Mouse (Mus musculus) cerebellum, adult 8-10 months (tissue): ENCODE data around the gene Calm2.
A peak's percentile ranks its signal among the peaks of the same experiment; 100 is the strongest.

ENCODE experiments used
- DNase-seq: peaks from one replicate; pipeline ENCODE4 v3.0.0; 2022

The Calm2 gene

DNA sequence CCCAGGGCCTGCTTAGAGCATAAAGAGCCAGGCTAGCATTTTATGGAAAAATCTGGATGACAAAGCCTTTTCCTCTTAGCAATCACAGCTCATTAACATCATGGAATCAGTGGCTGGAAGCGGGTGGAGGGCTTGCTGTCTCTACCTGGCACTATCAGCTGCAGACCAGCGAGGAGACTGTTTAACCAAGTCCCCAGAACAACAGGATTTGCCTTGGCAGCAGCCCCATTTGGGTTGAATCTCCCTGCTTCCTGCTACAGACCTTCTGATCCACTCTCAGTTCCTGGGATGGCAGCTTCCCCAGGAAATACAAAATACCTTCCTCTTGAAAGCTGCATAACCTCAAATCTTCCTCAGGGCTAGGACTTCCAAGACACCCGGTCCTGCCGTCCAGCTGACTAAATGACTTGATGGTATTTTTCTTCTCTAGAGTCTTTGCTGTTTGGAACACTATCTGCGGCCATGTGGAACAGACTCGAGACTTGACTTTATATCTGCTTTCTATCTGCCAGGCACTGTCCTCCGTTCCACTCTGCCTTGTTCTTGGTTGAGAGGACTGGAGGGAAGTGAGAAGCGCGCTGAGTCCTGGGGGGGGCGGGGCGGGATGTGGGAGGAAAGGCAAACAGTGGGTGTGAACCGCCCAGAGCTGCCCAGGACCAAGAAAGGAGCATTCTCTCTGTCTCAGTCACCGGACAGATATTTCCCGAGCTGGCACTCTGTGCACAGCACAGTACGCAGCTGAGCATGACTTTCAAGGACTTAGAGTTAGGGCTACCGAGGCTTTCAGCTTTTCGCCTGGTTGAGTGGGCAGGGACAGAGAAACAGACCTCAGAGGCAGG is 12.4 kb upstream of the Calm2 start:
- peak; percentile 48 for DNase-seq

- no peak for DNase-seq
These were observed 11.2 kb upstream of the Calm2 start for GRCm38 (mm10) chr17:87457961-87458360.

DNA sequence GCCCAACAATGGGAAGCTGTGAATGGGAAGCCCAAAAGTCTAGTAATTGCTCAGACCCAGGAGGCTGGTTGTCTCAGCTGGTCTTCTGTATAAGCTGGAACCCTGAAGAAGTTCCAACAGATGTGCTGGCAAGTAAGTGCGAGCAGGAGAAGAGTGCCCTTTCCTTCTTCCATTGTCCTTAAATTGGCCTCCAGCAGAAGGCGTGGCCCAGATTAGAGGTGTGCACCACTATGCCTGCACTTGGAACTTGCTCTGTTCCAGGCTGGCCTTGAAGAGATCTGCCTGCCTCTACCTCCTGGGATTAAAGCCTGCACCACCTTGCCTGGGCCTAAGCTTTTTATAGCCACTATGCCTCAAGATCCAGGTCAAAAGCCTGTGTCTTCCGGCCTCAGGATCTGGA is 7.4 kb upstream of the Calm2 start:
- no peak for DNase-seq

GRCm38 (mm10) chr17:87453336-87453735 is 6.6 kb upstream of the Calm2 start:
- DNase-seq, result no peak

- no peak for DNase-seq
These were observed 2.1 kb upstream of the Calm2 start for GRCm38 (mm10) chr17:87448881-87449280.

DNA sequence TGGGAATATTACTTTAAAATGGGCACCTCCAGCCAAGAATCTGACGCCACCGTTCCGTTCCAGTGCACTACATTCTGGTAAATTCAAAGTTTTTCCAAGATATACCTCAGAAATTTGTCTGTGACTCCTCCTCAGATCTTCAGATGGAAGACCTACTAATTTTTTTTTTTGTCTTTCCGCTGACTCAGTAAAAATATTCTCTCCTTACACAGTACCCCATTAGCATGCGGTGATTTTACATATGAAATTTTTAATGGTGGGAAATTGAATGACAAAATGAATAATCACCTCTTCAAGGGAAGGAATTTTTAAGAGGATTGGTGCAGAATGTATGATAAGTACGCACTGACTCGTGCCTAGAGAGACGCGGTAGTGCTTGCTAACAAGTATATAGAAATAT is 1.6 kb upstream of the Calm2 start:
- no peak for DNase-seq

GRCm38 (mm10) chr17:87447612-87448200 is 971 bp upstream of the Calm2 start:
- DNase-seq, result peak; percentile 46

GRCm38 (mm10) chr17:87445917-87446766 is 593 bp downstream of the Calm2 start:
- peak; percentile 64 for DNase-seq

DNA sequence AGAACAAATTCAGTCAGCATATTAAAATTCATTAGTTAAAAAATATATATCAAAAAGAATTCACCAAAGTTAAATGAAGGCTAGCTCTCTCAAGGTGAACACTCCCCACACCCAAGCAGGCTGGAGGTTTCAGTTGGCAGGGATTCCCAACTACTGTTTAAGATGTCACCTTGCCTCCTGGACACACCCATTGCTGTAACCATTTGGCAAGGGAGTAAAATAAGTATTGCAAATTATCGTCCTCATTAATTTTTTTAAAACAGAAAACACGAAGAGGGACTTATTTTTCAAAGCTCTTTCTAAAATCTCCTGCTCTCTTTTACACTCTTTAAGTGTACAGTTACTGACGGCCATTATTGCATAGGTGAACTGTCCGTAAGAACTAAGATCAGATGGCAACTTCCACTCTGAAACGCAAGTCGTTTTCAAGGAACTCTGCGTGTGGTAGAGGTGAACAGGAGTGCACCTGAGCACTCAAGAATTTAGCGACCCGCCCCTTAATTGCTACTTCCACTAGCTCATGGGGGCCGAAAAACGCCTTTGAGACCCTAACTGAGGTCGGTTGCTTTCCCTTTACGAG is 1.3 kb downstream of the Calm2 start:
- DNase-seq, result peak; percentile 26

GRCm38 (mm10) chr17:87444763-87445162 is 2.0 kb downstream of the Calm2 start:
- DNase-seq, result no peak

DNA sequence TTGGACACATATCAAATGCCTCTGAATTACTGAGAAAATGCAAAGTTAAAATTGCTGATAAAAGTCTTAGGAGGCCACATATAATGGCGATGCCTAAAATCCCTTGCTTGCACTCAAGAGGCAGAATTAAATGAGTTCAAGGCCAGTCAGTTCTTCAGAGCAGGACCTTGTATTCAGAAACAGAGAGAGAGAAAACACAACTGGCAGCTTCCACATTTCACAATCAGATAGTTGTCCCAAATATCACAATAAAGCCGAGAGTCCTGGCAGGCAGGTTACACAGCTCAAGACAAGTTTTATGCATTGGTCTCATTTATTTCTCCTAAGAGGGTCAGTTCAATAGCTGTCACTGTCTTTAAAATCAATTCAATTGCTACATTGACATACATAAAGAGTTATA is 5.2 kb downstream of the Calm2 start:
- no peak for DNase-seq

- no peak for DNase-seq
These were observed 7.3 kb downstream of the Calm2 start for GRCm38 (mm10) chr17:87439441-87439840.

GRCm38 (mm10) chr17:87433929-87434328 is 12.8 kb downstream of the Calm2 start:
- no peak for DNase-seq

- no peak for DNase-seq
These were observed 14.0 kb downstream of the Calm2 start for GRCm38 (mm10) chr17:87432743-87433142.

GRCm38 (mm10) chr17:87432314-87432713 is 14.4 kb downstream of the Calm2 start:
- no peak for DNase-seq

DNA sequence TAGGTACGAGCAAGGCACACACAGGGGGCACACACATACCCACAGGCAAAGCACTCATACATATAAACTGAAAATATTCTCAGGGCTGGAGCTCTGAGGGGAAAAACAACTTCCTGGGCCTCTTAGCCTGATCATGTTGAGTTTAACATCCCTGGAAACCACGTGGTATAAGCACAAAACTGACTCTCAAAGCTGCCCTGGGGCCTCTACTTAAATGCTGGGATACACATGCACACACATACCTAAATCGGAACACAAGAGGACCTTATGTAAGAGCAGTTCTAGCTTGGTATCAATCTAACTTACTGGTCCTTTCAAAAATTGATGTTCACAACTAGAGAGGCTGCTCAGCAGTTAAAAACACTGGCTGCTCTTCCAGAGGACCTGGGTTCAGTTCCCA is 17.3 kb downstream of the Calm2 start:
- no peak for DNase-seq

- no peak for DNase-seq
These were observed 19.2 kb downstream of the Calm2 start, which contains the start of gene Stpg4 for GRCm38 (mm10) chr17:87427511-87427910. Gene Stpg4, minus strand, starts transcription at chr17:87427741.

DNA sequence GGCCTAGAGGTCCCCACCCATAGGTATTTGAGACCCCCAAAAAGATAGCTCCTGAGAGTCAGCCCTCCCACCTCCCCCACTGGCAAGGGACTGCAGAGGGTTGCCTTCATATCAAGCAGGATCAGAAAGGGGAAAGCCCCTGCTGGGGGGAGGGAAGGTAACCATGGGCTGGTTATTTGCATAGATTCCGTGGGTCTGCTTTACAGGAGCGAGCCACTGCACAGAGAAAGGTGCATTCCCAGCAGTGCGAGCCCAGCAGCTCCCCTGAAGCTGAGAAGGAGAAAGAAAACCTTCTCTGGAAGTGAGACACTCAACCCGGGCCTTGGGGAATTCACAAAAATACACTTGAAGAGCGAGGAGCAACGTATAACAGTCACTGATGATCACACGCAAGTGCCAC is 28.7 kb downstream of the Calm2 start:
- DNase-seq, result no peak

GRCm38 (mm10) chr17:87406646-87407045 is 40.1 kb downstream of the Calm2 start:
- no peak for DNase-seq

- no peak for DNase-seq
These were observed 41.2 kb downstream of the Calm2 start for GRCm38 (mm10) chr17:87405576-87405975.

DNA sequence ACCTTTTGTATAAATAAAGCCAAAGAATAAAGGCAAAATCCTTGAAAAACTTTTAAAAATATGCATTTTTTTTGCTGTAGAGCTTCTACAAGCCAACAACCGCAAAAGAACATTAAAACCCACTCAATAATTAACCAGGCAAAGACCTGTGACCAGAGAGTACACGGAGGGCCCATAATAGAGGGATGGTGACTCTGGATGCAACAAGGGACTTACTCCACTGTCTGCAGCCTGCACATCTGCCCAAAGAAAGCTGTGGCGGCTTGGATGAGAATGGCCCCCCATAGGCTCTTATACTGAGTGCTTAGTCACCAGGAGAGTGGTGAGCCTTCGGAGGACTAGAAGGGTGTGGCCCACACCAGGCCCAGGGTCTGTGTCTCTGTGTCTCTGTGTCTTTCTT is 43.3 kb downstream of the Calm2 start:
- DNase-seq, result no peak

- DNase-seq, result no peak
These were observed 44.3 kb downstream of the Calm2 start for GRCm38 (mm10) chr17:87402444-87402843.

DNA sequence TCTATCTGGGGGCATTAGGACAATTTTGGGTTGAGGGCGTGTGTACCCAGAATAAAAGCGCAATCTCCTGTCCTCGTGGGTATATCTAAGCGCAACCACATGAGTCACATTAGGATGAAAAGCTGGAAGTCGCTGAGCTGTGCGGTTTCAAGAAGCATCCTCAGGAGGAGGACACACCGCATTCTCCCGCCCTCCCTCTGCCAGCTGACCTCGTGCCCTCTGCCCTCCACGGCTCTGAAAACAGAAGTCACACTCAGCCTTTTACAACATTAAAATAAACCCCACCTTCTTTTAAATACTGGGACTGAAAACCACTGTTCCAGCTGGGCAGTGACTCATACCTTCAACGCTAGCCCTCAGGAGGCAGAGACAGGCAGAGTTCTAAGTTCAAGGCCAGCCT is 49.6 kb downstream of the Calm2 start:
- no peak for DNase-seq
